Mouse (Mus musculus): Measurements from ENCODE around the gene Samd4b. TPM values are rescaled to one million over a fixed set of nuclear protein-coding genes. Genes with fewer than 3 reads are reported as not detected.

The Samd4b gene
- polyA plus RNA-seq (2012; rRNA removed): 54.1 and 54.9 TPM in 2 replicates

DNA sequence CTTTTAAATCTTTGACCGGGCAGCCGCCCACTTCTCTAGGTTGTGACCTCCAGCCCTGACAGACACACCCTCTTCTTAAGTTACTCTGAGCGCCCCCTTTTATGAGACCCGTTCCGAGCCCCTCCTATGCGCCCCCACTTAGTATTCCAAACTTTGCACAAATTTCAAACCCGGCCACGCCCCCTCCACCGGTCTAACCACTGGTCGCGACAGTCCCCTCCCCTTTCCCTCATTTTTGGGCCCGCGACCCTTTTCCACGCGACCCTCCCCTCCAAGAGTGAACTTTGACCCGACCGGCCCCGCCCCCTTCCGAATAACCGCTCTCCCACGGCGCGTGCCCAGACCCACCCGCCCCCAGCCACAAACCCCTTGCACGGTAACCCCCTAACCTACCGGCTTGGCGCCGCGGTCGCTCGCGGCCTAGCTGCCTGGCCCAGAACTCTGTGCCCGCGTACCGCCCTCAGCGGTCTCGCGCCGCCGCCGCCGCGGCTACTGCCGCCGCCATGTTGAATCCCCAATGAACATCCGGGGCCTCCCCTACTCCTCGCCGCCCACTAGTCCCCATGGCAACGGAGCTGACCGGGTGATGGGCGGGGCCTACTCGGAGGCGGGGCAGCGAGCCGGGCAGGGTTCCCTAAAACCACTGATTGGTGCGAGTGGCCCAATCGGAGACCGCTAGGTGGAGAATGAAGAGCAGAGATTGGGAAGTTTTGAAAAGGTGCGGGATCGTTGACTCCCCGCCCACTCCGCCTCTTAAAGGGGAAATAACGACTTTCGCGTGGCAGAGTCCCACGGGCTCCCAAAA, at the start of gene Samd4b, which contains the start of gene Pak4:
TSS of gene Samd4b (minus strand) at position 503 of the 805 bp plus-strand sequence.
TSS of gene Pak4 (minus strand) at position 544 of the 805 bp plus-strand sequence.
- WGBS: under 1% methylated on average over 66 of the region's 66 CpGs
- H3K4me3 ChIP-seq (replicated peaks; ENCODE audit: insufficient read depth, low read depth, low read length): peak within 1 kb of the TSS; percentile 74
- peaks cover 12% of the 10 kb centered on the region for H3K4me1 ChIP-seq (ENCODE audit: control insufficient read depth, insufficient read depth, low read length)
- DNase-seq: peak; percentile 99 to 100
- TF ChIP-seq CTCF (IDR thresholded peaks at IDR 0.05; ENCODE audit: borderline replicate concordance, insufficient read depth, low read depth, low read length) (no peak), POLR2A (IDR thresholded peaks at IDR 0.05; ENCODE audit: borderline replicate concordance, insufficient read depth, low read length) (peak; percentile 36; the same call in 1 of the 2 replicates)
- H3K27ac ChIP-seq (ENCODE audit: insufficient read depth, low read length): no peak within 1 kb of the TSS
- no peaks in the 10 kb centered on the region for H3K27me3 ChIP-seq (ENCODE audit: control insufficient read depth, insufficient read depth, low read length)

DNA sequence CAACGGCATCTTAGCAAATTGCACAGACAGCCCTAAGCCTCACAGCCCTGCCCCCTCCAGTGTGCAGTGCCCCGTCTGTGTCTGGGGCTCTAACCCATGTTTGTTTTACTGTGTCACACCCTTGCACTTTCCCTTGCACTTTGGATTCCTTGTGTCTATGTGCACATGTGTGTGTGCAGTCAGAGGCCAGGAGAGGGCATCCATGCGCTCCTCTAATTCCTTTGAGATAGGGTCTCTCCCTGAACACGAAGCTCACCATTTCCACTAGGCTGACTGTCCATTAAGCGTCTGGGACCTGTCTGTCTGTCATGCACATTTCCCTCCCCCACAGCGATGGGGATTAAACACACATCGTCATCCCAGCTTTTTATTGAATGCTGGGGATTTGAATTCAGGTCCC, 49.1 kb upstream of the Samd4b start:
- no peaks in the 10 kb centered on the region for H3K4me1 ChIP-seq (ENCODE audit: control insufficient read depth, insufficient read depth, low read length)
- 53% methylated on average over 7 of the region's 7 CpGs for WGBS
- DNase-seq: no peak
- TF ChIP-seq CTCF (IDR thresholded peaks at IDR 0.05; ENCODE audit: borderline replicate concordance, insufficient read depth, low read depth, low read length) (no peak), POLR2A (IDR thresholded peaks at IDR 0.05; ENCODE audit: borderline replicate concordance, insufficient read depth, low read length) (no peak)
- H3K27ac ChIP-seq (ENCODE audit: insufficient read depth, low read length): no peak overlapping the region
- H3K4me3 ChIP-seq (replicated peaks; ENCODE audit: insufficient read depth, low read depth, low read length): no peak overlapping the region
- H3K27me3 ChIP-seq (ENCODE audit: control insufficient read depth, insufficient read depth, low read length): no peaks in the 10 kb centered on the region

DNA sequence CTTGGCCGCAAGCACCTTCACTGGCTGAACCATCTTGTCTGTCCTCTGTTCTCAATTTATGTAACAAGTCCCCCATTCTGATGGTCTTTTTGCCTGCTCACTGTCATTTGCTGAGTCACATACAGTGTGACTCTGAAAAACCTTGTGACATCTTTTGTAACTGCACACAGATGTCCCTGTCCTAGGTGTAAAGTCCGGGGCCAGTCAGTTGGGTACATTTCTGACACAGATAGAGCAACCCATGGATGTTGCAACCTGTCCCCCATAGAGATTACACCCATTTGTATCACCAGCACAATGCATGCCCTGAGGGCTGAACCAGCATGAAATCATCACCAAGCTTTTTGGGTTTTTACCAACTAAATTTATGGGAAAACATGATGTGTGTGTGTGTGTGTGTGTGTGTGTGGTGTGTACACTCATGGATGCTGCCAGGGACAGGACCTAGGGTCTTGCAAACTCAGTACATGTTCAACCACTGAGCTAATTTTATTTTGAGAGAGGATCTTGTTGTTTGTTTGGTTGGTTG, 48.1 kb upstream of the Samd4b start:
- no peaks in the 10 kb centered on the region for H3K4me1 ChIP-seq (ENCODE audit: control insufficient read depth, insufficient read depth, low read length)
- H3K27ac ChIP-seq (ENCODE audit: insufficient read depth, low read length): no peak overlapping the region
- H3K27me3 ChIP-seq (ENCODE audit: control insufficient read depth, insufficient read depth, low read length): no peaks in the 10 kb centered on the region
- TF ChIP-seq CTCF (IDR thresholded peaks at IDR 0.05; ENCODE audit: borderline replicate concordance, insufficient read depth, low read depth, low read length) (no peak), POLR2A (IDR thresholded peaks at IDR 0.05; ENCODE audit: borderline replicate concordance, insufficient read depth, low read length) (no peak)
- DNase-seq: no peak
- 85% methylated on average over 2 of the region's 2 CpGs for WGBS
- no peak overlapping the region for H3K4me3 ChIP-seq (replicated peaks; ENCODE audit: insufficient read depth, low read depth, low read length)

DNA sequence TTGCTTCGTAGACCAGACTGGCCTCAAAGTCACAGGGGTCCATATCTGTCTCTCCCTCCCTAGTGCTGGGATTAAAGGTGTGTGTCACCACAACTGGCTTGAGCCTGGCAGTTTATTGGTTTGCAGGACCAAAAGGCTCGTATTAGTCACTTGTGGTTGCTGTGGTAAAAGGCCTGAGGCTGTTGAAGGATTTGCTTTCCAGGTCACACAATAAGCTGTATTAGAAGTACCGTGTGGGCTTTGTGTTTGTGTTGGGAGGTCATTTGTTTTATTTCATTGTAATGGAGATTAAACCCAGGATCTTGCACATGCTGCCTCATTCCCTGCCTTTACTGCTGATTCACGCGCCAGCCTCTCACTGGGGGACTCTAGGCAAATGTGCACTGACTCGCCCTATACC, 47.4 kb upstream of the Samd4b start:
- Histone ChIP-seq H3K4me1 (ENCODE audit: control insufficient read depth, insufficient read depth, low read length) (no peaks in the 10 kb centered on the region), H3K27me3 (ENCODE audit: control insufficient read depth, insufficient read depth, low read length) (no peaks in the 10 kb centered on the region), H3K27ac (ENCODE audit: insufficient read depth, low read length) (no peak overlapping the region), H3K4me3 (replicated peaks; ENCODE audit: insufficient read depth, low read depth, low read length) (no peak overlapping the region)
- 52% methylated on average over 6 of the region's 6 CpGs for WGBS
- TF ChIP-seq POLR2A (IDR thresholded peaks at IDR 0.05; ENCODE audit: borderline replicate concordance, insufficient read depth, low read length) (no peak), CTCF (IDR thresholded peaks at IDR 0.05; ENCODE audit: borderline replicate concordance, insufficient read depth, low read depth, low read length) (no peak)
- no peak for DNase-seq

DNA sequence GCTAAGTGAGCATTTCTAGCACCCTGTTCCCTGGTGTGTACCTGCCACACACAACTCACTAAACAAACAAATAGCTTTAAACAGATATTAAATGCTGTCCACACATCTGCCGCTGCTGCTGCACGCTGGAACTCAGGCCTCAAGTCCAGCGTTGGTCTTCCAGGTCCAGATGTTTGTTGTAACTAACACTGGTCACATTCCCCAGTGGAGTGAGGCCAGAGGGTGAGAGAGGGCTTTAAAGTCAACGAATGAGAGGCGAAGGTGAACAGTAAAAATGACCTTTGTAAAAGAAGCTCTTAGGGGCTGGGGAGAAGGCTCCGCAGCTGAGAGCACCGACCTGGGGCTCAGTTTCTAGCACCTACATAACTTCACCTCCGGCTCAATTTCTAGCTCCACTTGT, 43.6 kb upstream of the Samd4b start:
- 84% methylated on average over 8 of the region's 8 CpGs for WGBS
- Histone ChIP-seq H3K4me1 (ENCODE audit: control insufficient read depth, insufficient read depth, low read length) (no peaks in the 10 kb centered on the region; the same call in 1 of the 2 replicates), H3K27me3 (ENCODE audit: control insufficient read depth, insufficient read depth, low read length) (no peaks in the 10 kb centered on the region), H3K4me3 (replicated peaks; ENCODE audit: insufficient read depth, low read depth, low read length) (no peak overlapping the region), H3K27ac (ENCODE audit: insufficient read depth, low read length) (no peak overlapping the region)
- DNase-seq: no peak
- TF ChIP-seq POLR2A (IDR thresholded peaks at IDR 0.05; ENCODE audit: borderline replicate concordance, insufficient read depth, low read length) (no peak), CTCF (IDR thresholded peaks at IDR 0.05; ENCODE audit: borderline replicate concordance, insufficient read depth, low read depth, low read length) (no peak)

DNA sequence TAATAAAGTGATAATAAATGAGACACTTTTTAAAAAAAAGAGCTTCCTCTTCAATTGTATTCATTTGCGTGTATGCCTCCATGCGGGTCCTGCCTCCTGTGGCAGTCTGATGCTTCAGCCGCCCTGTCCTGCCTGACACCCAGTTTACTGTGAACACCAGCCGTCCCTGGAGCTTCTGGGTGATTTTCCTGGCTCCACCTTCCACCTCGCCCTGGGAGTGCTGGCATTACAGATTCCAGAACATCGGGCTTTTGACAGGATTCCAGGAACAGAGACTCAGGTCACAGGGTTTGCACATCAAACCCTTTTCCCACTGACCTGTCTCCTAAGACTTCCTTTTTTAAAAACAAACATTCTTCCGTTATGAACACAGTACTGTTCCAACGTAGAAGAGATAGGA, 39.6 kb upstream of the Samd4b start:
- no peak for TF ChIP-seq CTCF (IDR thresholded peaks at IDR 0.05; ENCODE audit: borderline replicate concordance, insufficient read depth, low read depth, low read length)
- TF ChIP-seq POLR2A (IDR thresholded peaks at IDR 0.05; ENCODE audit: borderline replicate concordance, insufficient read depth, low read length): no peak
- peak in 1 of 2 experiments; percentile 20 for DNase-seq
- no peak overlapping the region for H3K4me3 ChIP-seq (replicated peaks; ENCODE audit: insufficient read depth, low read depth, low read length)
- no peak overlapping the region for H3K27ac ChIP-seq (ENCODE audit: insufficient read depth, low read length)
- no peaks in the 10 kb centered on the region for H3K27me3 ChIP-seq (ENCODE audit: control insufficient read depth, insufficient read depth, low read length)
- no peaks in the 10 kb centered on the region; the same call in 1 of the 2 replicates for H3K4me1 ChIP-seq (ENCODE audit: control insufficient read depth, insufficient read depth, low read length)
- 12% methylated on average over 8 of the region's 8 CpGs for WGBS

DNA sequence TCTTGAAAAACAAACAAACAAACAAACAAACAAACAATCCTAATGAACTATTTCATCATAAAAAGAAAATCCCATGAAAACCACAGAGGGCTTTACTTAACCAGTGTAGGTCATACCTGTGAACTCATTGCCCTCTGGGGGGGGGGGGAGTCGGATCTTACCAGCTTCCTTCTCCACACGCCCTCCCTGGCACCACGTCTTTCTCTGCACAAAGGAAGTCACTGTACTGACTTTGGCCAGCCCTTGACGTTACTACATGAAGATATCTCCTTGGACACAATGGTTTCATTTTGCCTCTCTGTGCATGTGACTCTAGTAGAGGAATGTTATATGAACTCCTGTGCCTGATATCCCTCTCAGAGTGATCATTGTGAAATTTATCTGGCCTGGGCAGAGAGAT, 36.2 kb upstream of the Samd4b start:
- TF ChIP-seq CTCF (IDR thresholded peaks at IDR 0.05; ENCODE audit: borderline replicate concordance, insufficient read depth, low read depth, low read length) (no peak), POLR2A (IDR thresholded peaks at IDR 0.05; ENCODE audit: borderline replicate concordance, insufficient read depth, low read length) (no peak)
- WGBS: 55% methylated on average over 4 of the region's 4 CpGs
- no peak for DNase-seq
- H3K27me3 ChIP-seq (ENCODE audit: control insufficient read depth, insufficient read depth, low read length): no peaks in the 10 kb centered on the region; the same call in 1 of the 2 replicates
- no peak overlapping the region for H3K27ac ChIP-seq (ENCODE audit: insufficient read depth, low read length)
- H3K4me1 ChIP-seq (ENCODE audit: control insufficient read depth, insufficient read depth, low read length): peaks cover 2% of the 10 kb centered on the region
- no peak overlapping the region for H3K4me3 ChIP-seq (replicated peaks; ENCODE audit: insufficient read depth, low read depth, low read length)

DNA sequence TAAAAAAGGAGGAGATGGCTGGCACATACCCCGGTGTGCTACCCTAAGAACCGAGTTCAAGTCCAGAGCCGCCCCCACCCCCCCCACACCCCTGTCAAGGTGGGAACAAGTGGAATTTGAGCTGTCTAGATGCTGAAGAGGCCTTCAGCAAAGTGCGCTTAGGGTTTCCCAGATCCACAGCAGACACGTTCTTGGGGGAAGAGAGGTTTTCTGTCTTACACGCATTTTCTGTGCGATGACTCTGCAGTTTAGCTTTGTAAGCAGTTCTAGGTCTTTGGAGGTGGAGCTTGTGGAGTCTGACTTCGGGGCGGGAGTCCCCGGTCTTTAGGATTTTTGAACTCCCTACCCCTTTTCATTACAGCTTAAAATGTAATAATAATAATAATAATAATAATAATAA, 33.1 kb upstream of the Samd4b start, which contains the start of gene Acp7:
TSS of gene Acp7 (minus strand) at position 260 of the 400 bp plus-strand sequence.
- 43% methylated on average over 10 of the region's 10 CpGs for WGBS
- H3K4me1 ChIP-seq (ENCODE audit: control insufficient read depth, insufficient read depth, low read length): peaks cover 2% of the 10 kb centered on the region; the same call in 1 of the 2 replicates
- no peak within 1 kb of the TSS for H3K27ac ChIP-seq (ENCODE audit: insufficient read depth, low read length)
- no peak for DNase-seq
- no peaks in the 10 kb centered on the region; the same call in 1 of the 2 replicates for H3K27me3 ChIP-seq (ENCODE audit: control insufficient read depth, insufficient read depth, low read length)
- no peak for TF ChIP-seq CTCF (IDR thresholded peaks at IDR 0.05; ENCODE audit: borderline replicate concordance, insufficient read depth, low read depth, low read length)
- TF ChIP-seq POLR2A (IDR thresholded peaks at IDR 0.05; ENCODE audit: borderline replicate concordance, insufficient read depth, low read length): no peak
- H3K4me3 ChIP-seq (replicated peaks; ENCODE audit: insufficient read depth, low read depth, low read length): no peak within 1 kb of the TSS
